Mouse (Mus musculus) monocyte, adult 2 months (primary cell): ENCODE measurements around the gene Eif4g3.

ENCODE experiments used
- DNase-seq, 2 experiments: peaks; one replicate each; pipeline ENCODE4 v3.0.0; 2022; ENCODE audit warnings: low spot score in 2 of 2, low read depth in 1 of 2

Eif4g3 gene

DNA sequence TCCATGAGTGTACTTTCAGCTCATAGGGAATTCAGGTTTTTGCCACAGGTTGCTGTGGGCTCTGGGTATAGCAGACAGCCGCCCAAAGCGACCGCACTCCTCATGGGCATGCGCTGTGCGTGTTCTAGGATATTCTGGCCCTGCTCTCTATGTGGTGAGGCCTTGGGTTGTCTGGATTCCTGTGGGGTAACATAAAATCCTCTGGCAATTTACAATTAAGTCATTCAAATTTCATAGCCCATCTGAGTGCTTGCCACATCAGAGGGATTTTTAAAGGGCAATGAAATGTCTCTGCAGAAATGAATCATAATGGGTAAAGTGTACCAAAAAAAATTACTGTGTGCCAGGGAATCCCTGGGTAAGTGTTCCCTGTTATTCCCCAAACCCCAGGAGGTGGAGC, 3.4 kb upstream of the Eif4g3 start:
- DNase-seq = no peak

DNA sequence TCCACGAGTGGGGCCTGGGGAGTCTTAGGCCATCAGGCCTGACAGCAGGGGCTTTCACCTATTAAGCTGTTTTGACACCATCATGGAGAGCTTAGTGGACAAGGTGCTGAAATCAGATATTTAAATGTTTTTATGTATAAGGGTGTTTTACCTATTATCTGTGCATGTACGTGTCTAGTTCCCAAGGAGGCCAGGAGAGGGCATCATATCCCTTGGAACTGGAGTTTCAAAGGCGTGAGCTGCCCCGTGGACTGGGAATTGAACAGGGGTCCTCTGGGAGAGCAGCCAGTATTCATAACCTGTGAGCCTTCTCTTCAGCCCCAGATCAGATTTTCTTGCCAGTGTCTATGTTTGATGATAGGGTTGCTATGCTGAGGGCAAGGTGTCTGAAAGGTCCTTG, 2.4 kb upstream of the Eif4g3 start:
- no peak for DNase-seq

DNA sequence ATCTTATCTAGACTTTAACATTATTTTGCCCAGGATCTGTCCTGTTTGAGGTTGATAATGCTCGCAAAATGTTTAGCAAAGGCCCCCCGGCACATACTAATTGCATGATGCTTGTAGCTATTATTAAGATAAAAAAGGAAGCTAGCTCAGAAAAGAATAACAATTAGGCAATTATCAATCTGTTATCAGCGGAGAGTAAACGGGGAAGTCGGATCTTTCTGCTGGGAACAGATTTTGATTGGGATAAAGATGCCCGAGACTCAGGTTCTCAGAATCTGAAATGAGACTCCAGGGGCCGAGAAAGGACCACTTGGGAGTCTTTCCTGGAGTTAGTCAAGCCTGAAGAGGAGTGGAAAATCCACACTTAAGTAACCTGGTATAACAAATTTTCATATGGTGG, 1.6 kb upstream of the Eif4g3 start:
- DNase-seq = no peak

DNA sequence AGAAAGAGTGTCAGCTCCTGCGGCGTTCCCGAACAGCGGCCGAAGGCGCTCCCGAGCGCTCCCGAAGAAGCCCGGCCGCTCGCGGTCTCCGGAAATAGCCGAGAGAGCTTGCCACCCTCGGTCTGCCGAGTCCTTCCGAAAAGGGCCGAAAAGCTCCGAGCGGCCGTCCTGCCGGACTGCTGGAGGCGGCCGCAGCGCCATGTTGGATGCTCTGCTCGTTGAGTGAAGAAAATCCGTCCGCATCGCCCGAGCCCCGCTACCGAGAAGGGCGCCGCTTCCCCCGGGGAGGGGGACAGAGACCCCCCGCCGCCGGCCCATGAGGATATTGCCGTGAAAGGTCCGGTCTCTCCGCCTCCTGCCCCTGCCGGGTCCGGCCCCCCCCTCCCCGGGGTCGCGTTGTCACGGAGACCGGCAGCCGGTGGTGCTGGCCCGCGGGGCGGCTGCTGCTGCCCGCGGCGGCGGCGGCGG, 503 bp downstream of the Eif4g3 start:
- peak; percentile 86 to 91 for DNase-seq

DNA sequence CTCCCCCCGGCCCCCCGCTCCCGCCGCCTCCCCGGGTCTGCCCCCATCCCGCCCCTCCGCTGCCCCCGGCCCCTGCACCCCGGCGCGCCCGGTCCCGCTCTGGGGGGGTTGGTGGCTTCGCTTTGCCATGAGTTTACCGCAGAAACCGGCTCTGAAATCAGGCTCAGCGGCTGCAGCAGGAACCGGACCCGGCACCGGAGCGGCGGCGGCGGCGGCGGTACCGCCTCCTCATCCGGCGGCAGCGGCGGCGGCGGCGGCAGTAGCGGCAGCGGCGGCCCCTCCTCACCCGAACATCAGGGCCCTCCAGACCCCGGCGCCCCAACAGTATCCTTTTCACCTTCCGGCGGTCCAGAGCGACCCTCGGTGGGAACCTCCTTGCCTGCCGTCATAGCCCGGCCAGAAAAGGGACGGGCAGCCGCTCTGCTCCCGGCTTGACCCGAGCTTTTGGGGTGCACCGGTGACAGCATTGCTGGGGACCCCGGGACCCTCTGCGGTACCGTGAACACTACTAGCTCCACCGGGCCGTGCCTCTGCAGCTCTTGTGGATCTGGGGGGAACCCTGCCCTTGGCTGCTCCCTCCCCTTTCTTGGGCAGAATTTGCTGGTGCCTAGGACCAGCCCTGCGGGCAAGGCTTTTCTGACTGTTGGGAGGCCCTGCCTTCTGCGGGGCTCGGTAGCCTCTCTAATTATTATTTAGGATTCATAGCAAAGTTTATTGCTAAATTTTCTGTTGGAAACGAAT, 1.2 kb downstream of the Eif4g3 start:
- peak in 1 of 2 experiments; percentile 21 for DNase-seq

DNA sequence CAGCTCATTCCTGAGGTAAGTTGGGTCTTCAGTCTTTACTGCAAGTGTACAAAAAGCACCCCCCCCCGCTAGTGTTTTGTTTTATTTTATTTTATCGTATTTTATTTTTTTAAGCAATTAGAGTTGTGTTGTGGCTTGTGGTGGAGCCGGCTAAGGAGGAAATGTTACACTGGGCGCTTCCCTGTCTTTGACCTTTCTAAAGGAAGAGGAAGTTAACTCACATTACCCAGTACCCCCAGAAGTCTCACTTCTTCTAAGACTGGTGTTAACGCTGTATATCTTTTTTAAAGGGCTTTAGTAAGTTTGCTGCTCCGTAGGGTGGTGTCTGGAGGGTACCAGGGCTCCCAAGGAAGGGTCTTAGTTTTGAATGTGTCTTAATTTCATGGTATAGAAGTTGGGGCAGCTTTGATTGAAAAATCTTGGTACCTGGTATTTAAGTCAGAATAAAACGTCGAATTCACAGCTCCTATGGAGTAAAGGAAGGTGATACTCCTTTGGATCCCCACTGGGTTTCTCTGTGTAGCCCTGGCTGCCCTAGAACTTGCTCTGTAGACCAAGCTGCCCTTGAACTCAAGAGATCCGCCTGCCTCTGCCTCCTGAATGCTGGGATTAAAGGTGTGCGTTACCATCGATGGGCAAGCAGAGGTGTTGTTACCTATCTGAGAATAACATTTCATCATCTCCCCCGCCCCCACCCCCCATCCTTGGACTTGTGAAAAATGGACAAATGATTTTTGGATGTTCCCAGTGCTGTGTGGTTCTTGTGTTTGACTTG, 1.9 kb downstream of the Eif4g3 start:
- DNase-seq = peak in 1 of 2 experiments; percentile 26

DNA sequence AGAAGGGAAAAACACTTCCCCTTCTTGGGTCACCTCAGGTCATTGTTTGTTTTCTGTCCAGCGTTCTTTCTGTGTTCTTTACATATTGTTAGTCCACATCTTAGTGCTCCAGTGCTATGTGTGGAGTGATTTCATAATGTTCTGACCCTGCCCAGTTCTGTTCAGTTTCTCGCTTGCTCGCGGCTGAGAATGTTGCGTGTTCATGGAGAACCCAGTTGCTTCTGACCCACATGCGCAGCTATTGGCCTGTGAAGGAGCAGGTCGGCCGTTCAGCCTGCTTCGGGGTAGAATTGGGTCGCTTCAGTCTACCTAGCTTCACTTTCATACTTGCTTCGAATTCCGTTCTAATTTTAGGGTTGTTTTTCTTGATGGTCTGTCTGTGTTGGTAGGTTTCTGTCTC, 2.6 kb downstream of the Eif4g3 start:
- peak in 1 of 2 experiments; percentile 21 for DNase-seq

DNA sequence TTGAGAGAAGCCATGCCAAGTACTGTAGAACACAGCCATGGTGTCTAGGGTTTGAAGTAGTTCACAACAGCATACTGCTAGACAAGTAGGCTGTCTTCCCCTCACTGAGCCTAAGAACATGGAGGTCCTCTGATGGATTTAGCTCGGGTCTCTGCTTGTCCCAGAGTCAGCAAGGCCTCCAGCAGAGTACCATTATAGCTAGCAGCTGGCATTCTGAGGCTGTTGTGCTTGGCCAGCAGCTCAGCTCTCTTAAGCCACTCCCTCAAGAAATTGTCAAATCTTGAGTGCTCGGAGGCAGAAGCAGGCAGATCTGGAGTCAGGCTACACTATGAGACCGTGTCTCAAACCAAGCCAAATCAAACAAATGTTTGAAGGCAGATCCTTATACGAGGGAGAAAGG, 5.4 kb downstream of the Eif4g3 start:
- no peak for DNase-seq

DNA sequence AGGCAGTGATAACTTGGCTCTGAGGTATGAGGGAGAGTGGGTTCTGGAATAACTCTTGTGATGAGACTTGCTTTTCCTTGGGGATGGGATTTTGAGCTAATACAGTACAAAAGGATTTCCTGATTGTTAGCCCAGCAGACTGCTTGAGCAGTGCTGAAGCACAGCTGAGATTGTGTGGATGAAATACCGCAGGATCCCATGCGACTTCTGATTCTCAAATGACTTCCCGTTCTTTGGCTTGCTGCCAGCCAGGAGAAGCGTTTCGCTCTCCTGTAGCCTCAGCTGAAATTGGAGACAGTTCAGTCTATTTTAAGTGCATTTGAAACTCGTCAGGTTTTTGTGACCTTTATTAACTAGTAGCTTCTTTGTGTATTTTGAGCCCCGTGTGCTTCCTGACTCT, 7.9 kb downstream of the Eif4g3 start:
- DNase-seq = no peak

DNA sequence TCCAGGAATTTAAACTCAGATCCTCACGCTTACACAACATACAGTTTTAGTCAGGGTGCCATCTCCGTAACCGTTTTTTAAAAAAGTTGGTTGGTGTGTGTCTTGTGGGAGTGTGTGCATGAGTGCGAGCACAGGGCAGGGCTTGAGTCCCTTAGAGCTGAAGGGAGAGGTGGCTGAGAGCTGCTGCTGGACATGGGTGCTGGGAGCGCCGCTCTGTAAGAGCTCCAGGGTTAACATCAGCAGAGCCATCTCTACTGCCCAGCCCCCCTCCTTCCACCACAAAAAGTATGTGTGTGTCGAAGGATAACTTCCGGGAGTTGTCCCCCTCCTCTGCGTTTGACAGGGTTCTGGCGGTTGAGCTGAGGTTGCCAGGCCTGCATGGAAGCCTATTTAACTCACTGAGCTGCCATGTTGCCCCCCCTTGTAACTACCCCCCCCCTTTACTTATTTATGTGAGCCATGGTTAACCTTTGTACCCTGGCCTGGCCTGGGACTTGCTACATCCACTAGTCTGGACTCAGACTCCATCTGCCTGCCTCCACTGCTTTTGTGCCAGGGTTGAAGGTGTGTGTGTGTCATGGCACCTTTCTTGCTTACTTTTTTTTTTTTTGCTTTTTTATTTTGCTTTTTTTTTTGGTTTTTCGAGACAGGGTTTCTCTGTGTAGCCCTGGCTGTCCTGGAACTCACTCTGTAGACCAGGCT, 11.2 kb downstream of the Eif4g3 start:
- DNase-seq = no peak

DNA sequence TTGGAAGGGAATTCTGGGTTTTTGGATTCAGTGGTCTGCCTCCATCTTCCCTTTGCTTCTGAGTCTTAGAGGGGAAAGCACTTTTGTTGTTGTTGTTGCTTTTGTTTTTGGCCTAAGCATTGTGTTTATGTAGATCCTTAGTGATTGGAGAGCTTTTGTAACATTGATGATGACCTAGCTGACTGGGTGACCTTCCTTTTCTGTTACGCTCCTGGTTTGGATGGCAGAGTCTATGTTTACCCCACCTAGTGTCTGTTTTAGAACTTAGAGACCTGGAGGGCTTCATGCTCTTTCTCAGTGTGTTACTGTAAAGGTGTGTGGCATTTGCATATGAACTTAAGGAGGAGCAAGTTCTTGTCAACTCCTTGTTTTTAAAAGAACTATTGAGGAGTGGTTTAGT, 13.0 kb downstream of the Eif4g3 start:
- DNase-seq = no peak

DNA sequence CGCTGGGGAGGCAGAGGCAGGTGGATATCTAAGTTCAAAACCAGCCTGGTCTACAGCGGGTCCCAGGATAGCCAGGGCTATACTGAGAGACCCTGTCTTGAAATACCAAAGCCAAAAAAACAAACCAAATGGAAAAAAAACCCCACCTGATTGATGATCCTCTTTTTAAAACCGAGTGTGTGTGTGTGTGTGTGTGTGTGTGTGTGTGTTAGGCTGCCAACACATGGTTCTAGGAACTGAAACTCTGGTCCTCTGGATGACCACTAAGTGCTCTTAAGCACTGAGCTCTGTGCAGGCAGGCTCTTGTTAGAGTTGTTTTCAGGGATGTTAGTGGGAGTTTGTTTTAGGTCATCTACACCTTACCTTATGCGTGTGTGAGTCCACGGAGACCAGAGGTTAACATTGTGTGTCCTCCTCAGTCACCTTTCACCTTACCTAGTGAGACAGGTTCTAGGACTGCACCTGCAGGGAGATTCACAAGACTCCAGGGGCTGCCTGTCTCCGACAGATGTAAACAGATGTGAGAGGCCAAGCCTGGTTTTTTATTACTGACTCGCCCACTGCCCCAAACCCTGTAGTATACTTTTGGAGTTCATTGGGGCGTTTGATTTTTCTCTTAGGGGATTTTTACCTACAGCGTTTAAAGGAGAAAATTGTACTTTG, 14.3 kb downstream of the Eif4g3 start:
- DNase-seq = no peak

DNA sequence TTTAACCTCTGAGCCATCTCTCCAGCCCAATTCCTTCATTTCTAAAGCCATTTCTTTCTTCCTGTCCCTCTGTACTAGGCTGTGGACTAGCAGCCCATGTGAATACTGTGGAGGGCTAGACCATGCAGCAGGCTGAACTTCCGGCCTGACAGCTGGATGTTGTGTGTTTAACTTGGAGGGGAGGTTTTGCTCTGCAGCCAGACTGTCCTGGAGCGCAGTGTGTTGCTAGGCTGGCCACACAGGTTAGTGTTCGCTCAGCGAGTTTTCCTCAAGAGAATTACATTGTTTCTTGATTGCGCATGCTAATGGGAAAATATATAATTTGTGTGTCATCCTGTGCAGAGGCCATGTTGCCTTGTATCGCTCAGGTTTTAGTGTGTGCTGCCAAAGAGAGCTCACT, 15.8 kb downstream of the Eif4g3 start:
- DNase-seq = no peak

DNA sequence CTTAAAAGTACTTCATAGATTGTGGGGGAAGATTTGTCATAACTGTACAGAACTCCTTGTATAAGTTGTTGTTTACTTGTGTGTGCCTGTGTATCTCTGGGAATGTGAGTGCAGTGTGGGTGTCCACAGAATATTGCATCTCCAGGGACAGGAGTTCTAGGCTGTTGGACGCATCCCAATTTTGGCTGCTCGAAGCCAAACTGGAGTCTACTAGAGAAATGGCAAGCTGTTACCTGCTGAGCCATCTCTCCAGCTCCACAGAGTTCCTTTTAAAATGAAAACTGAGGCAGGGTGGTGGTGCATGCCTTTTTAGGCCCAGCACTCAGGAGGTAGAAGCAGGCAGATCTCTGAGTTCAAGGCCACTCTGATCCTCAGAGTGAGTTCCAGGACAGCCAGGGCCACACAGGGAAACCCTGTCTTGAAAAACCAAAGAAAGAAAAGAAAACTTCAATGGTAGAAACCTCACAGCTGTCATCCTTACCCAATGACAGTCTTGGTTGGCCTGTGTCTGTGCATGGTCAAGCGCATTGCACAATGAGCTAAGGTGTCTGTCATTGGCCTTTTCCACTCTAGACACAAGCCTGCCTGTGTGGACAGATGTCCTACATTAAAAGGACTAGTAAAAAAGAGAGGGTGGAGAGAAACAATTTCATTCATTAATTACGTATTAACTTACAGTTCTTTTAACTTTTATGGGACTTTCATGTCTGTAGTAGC, 17.1 kb downstream of the Eif4g3 start:
- no peak for DNase-seq

DNA sequence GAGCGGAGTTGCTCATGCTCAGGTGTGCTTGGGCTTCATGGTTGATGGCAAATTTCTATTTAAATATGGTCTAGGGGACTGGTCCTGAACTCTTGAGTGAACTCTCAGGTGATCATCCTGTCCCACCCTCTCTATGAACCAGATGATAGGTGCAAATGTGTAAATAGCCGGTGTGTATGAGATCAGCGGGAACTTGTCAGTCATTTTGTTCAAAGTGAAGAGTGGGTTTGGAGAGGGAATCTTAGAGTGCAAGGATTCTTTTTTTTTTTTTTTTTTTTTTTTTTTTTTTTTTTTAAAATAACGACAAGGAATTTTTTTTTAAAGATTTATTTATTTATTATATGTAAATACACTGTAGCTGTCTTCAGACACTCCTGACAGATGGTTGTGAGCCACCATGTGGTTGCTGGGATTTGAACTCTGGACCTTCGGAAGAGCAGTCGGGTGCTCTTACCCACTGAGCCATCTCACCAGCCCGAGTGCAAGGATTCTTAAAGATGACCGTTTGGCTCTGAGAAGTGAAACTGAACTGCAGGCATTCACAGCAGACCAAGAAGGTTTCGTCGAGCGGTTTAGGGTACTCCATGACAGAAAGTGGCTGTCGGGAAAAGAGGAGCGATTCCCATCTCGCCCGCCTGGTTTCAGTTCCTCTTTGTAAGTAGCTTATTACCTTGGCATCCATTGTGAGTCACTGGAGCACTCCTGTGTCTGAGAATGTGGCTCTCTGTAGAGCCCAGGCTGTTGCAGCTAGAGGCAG, 21.1 kb downstream of the Eif4g3 start:
- peak; percentile 44 to 55 for DNase-seq

DNA sequence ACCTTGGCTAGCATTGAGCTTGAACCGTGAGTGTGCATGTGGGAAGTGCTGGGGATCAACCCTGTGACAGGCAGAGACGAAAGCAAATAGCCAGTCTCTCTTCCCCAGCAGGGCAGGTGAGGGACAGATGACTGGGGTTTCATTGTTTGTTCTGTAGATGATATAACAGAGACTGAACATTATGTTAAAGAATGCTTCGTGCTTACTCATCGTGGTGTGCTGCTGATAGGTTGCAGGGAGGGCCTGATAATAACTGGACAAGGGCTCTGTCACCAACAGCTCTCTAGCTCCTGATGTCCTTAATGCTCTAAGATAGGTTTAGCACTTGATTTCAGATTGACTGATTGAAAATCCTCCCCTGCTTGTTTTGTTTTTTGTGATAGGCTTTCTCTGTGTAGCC, 23.1 kb downstream of the Eif4g3 start:
- DNase-seq = no peak

DNA sequence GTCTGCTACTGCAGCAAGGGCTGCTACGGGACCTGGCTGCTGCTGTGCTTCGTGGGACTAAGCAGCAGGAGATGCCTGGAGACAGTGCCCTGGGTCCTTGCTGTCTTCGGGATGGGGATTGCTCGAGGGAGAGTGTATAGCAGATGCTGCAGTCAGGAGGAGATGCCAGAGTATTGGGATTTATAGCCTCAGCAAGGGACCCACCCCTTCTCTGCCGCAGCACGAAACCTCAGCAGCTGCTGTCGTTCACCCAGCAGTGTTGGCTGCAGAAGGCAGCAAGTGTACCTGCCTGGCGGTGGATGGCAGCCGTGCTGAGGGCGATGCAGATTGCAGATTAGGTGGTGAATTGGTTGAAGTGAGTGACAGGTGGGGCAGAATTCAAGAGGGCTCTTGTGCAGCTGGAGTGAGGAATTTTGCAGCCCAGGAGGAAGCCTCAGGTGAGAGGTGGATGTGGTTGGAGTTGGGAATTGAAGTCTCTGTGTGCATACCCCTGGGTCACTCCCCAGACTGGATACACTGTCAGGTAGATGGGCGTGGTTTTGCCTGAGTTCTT, 24.3 kb downstream of the Eif4g3 start:
- DNase-seq = no peak

DNA sequence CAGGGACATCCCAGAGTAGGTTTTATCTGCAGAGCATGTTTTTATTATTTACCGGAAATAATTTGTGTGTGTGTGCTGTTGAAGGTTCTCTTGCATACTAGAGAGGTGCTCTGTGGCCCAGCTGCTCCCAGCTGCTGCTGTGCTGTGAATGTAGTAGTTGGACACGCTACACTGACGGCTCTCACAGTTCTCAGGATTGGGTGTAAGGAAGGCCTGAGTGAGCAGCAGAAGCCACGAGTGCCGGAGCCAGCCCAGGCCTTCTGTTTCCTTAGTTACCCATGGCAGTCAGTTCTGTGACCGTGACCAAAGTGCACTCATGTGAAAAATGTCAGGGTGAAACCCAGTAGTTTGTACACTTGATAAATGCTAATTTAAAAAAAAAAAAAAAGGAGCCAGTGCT, 25.2 kb downstream of the Eif4g3 start:
- DNase-seq = no peak

DNA sequence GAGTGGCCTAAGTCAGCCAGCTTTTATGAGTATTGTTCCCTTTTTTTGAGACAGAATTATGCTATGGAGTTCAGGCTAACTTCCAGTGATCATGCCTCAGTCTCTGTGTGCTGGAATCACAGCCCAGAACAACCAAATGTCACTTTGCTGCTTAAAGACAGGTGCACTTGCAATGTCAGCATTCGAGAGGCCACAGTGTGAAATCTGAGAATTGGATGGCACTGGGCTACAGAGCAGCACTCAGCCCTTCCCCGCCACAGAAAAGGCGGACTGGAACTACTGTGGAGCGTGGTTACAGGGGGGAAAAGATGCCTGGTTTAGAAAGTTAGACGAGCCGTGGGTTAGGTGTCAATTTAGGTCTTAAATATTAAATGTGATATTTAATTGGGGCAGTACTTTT, 27.4 kb downstream of the Eif4g3 start:
- DNase-seq = no peak

DNA sequence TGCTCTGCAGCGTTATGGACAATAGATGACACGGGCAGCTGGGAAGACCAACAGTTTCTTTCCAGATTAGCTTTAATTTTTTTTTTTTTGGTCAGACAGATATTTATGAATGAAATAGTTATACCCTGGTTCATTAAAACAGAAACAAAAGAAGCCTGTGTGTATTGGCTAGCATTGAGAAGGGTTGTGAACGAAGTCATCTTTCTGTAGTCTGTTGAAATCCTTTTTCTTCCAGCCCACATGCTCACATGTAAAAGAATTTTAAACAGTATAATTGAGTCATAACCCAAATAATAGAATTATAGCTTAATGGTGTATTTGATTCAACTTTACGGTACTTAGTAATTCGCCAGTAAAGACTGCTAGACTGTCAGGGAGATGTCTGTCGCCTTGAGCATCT, 28.8 kb downstream of the Eif4g3 start:
- DNase-seq = no peak
